Mouse (Mus musculus): ENCODE data around the gene Dab1.

Gene Dab1

GRCm38 (mm10) chr4:104443775-104444174 lies 824.6 kb downstream of the Dab1 start:
- no peak for DNase-seq (ENCODE audit: low spot score in 2 of 2)

GRCm38 (mm10) chr4:104444985-104445384 lies 825.8 kb downstream of the Dab1 start:
- DNase-seq (ENCODE audit: low spot score in 2 of 2): no peak

GRCm38 (mm10) chr4:104448199-104448598 lies 829.0 kb downstream of the Dab1 start:
- DNase-seq (ENCODE audit: low spot score in 2 of 2): no peak

GRCm38 (mm10) chr4:104450645-104451044 lies 831.5 kb downstream of the Dab1 start:
- DNase-seq (ENCODE audit: low spot score in 2 of 2): no peak

- DNase-seq (ENCODE audit: low spot score in 2 of 2): peak; percentile 59 to 85
Observed at GRCm38 (mm10) chr4:104452587-104452986, 833.4 kb downstream of the Dab1 start.

GRCm38 (mm10) chr4:104455151-104455550 lies 836.0 kb downstream of the Dab1 start:
- no peak for DNase-seq (ENCODE audit: low spot score in 2 of 2)

GRCm38 (mm10) chr4:104455760-104456159 lies 836.6 kb downstream of the Dab1 start:
- no peak for DNase-seq (ENCODE audit: low spot score in 2 of 2)

GRCm38 (mm10) chr4:104456173-104456873 lies 837.2 kb downstream of the Dab1 start:
- DNase-seq (ENCODE audit: low spot score in 2 of 2): no peak

- DNase-seq (ENCODE audit: low spot score in 2 of 2): peak; percentile 57 to 75
Observed at GRCm38 (mm10) chr4:104458726-104459125, 839.6 kb downstream of the Dab1 start.

- DNase-seq (ENCODE audit: low spot score in 2 of 2): peak in 1 of 2 experiments; percentile 63
Observed at GRCm38 (mm10) chr4:104461106-104462011, 842.2 kb downstream of the Dab1 start.

- no peak for DNase-seq (ENCODE audit: low spot score in 2 of 2)
Observed at GRCm38 (mm10) chr4:104462932-104463780, 844.0 kb downstream of the Dab1 start.

GRCm38 (mm10) chr4:104463781-104464170 lies 844.6 kb downstream of the Dab1 start:
- no peak for DNase-seq (ENCODE audit: low spot score in 2 of 2)

GRCm38 (mm10) chr4:104465594-104465993 lies 846.4 kb downstream of the Dab1 start:
- no peak for DNase-seq (ENCODE audit: low spot score in 2 of 2)

GRCm38 (mm10) chr4:104468666-104469065 lies 849.5 kb downstream of the Dab1 start:
- DNase-seq (ENCODE audit: low spot score in 2 of 2): no peak

GRCm38 (mm10) chr4:104472915-104473314 lies 853.8 kb downstream of the Dab1 start:
- no peak for DNase-seq (ENCODE audit: low spot score in 2 of 2)

- no peak for DNase-seq (ENCODE audit: low spot score in 2 of 2)
Observed at GRCm38 (mm10) chr4:104476841-104477240, 857.7 kb downstream of the Dab1 start.

GRCm38 (mm10) chr4:104483948-104484347 lies 864.8 kb downstream of the Dab1 start:
- DNase-seq (ENCODE audit: low spot score in 2 of 2): no peak

GRCm38 (mm10) chr4:104497221-104497620 lies 878.1 kb downstream of the Dab1 start:
- no peak for DNase-seq (ENCODE audit: low spot score in 2 of 2)

GRCm38 (mm10) chr4:104500112-104500511 lies 881.0 kb downstream of the Dab1 start:
- DNase-seq (ENCODE audit: low spot score in 2 of 2): no peak

GRCm38 (mm10) chr4:104500646-104501045 lies 881.5 kb downstream of the Dab1 start:
- DNase-seq (ENCODE audit: low spot score in 2 of 2): no peak

GRCm38 (mm10) chr4:104501245-104501644 lies 882.1 kb downstream of the Dab1 start:
- DNase-seq (ENCODE audit: low spot score in 2 of 2): no peak

GRCm38 (mm10) chr4:104504916-104505315 lies 885.8 kb downstream of the Dab1 start:
- no peak for DNase-seq (ENCODE audit: low spot score in 2 of 2)
